Comparison of ENCODE assay signal across 25 mouse cellular contexts in genomic region chr13:38972602-38973001, GRCm38 (mm10). TPM values are rescaled to one million over a fixed set of nuclear protein-coding genes. Genes with fewer than 3 reads are reported as not detected.
DNase-seq lines count a peak whose midpoint lies in the region; ATAC-seq and TF ChIP-seq lines count a peak whose summit lies in the region.
"Had no signal": no experiment of that assay in that cellular context is flagged by ENCODE, and none has a peak within 500 bp of the region (broad histone marks: within the 10 kb centered on the region; RNA-seq: fewer than 3 reads in every experiment).

No protein-coding gene starts in this region.

- 18% methylated on average over 6 of the region's 6 CpGs for WGBS in forebrain, embryonic 10.5 days
- 4% methylated on average over 6 of the region's 6 CpGs for WGBS in forebrain, postnatal 0 days
- WGBS in lung, postnatal 0 days, result 9% methylated on average over 6 of the region's 6 CpGs
- WGBS in lung, adult 2 months, result 6% methylated on average over 6 of the region's 6 CpGs
- 10% methylated on average over 6 of the region's 6 CpGs for WGBS in stomach, embryonic 16.5 days
- WGBS in stomach, postnatal 0 days, result 8% methylated on average over 6 of the region's 6 CpGs
- 8% methylated on average over 6 of the region's 6 CpGs for WGBS in intestine, postnatal 0 days

- no peak overlapping the region for H3K4me2 ChIP-seq in forebrain, postnatal 0 days (ENCODE audit: low read depth)
- H3K4me2 ChIP-seq in lung, postnatal 0 days (replicated peaks; ENCODE audit: low read depth, low read length), result no peak overlapping the region
- no peak overlapping the region for H3K4me2 ChIP-seq in stomach, embryonic 16.5 days (ENCODE audit: low read depth, low read length)
- no peak overlapping the region for H3K4me2 ChIP-seq in stomach, postnatal 0 days (replicated peaks; ENCODE audit: low read depth)
- no peak overlapping the region for H3K4me2 ChIP-seq in intestine, postnatal 0 days (replicated peaks; ENCODE audit: low read depth)
- H3K4me2 ChIP-seq: embryonic facial prominence, embryonic 12.5 days; embryonic facial prominence, embryonic 15.5 days; forebrain, embryonic 13.5 days; heart, embryonic 11.5 days; hindbrain, embryonic 13.5 days had no signal

- no peak for TF ChIP-seq CTCF in forebrain, postnatal 0 days (IDR thresholded peaks at IDR 0.05; ENCODE audit: low read depth)
- no peak for TF ChIP-seq CTCF in lung, postnatal 0 days (IDR thresholded peaks at IDR 0.05)
- no peak for TF ChIP-seq CTCF in lung, adult 2 months (IDR thresholded peaks at IDR 0.05; ENCODE audit: insufficient read depth, low read length)
- TF ChIP-seq CTCF in stomach, postnatal 0 days (IDR thresholded peaks at IDR 0.05; ENCODE audit: low read depth), result no peak
- no peak for TF ChIP-seq CTCF in intestine, postnatal 0 days (IDR thresholded peaks at IDR 0.05; ENCODE audit: low read depth)

- peak; percentile 16 for DNase-seq in forebrain, embryonic 10.5 days (ENCODE audit: extremely low spot score, low spot score)
- no peak for DNase-seq in forebrain, postnatal 0 days
- DNase-seq in lung, postnatal 0 days (ENCODE audit: low spot score), result no peak
- DNase-seq in lung, adult 2 months, result no peak
- DNase-seq in stomach, postnatal 0 days (ENCODE audit: low spot score), result no peak
- no peak for DNase-seq in kidney, postnatal 14 days
- DNase-seq: adrenal gland, adult 8-10 months; adrenal gland, postnatal 25 days; cerebellum, adult 18-20 months; cerebellum, adult 9-10 months; cerebellum, postnatal 14 days; gastrocnemius, postnatal 10 days; gastrocnemius, postnatal 36 days; heart, postnatal 36 days had no signal

- no peak for TF ChIP-seq POLR2A in lung, adult 2 months (IDR thresholded peaks at IDR 0.05; ENCODE audit: borderline replicate concordance, extremely low read depth, low read depth, low read length)

- H3K4me3 ChIP-seq in forebrain, embryonic 10.5 days, result no peak overlapping the region
- H3K4me3 ChIP-seq in forebrain, postnatal 0 days (ENCODE audit: low read depth, low read length), result no peak overlapping the region
- H3K4me3 ChIP-seq in lung, postnatal 0 days (ENCODE audit: low read depth, low read length), result no peak overlapping the region
- H3K4me3 ChIP-seq in lung, adult 2 months (replicated peaks; ENCODE audit: extremely low read depth, low read depth, low read length), result no peak overlapping the region
- no peak overlapping the region for H3K4me3 ChIP-seq in stomach, embryonic 16.5 days (replicated peaks; ENCODE audit: low read length)
- H3K4me3 ChIP-seq in stomach, postnatal 0 days (ENCODE audit: low read depth, low read length), result no peak overlapping the region
- H3K4me3 ChIP-seq in intestine, postnatal 0 days (ENCODE audit: low read depth, low read length), result no peak overlapping the region
- H3K4me3 ChIP-seq: embryonic facial prominence, embryonic 12.5 days; embryonic facial prominence, embryonic 15.5 days; erythroblast, embryonic 14.5 days; forebrain, embryonic 13.5 days; hindbrain, embryonic 10.5 days; hindbrain, embryonic 13.5 days had no signal

- H3K4me1 ChIP-seq in forebrain, embryonic 10.5 days, result peaks cover 12% of the 10 kb centered on the region
- no peaks in the 10 kb centered on the region for H3K4me1 ChIP-seq in forebrain, postnatal 0 days (ENCODE audit: insufficient read depth)
- no peaks in the 10 kb centered on the region for H3K4me1 ChIP-seq in lung, postnatal 0 days (ENCODE audit: insufficient read depth, low read depth, low read length)
- H3K4me1 ChIP-seq in lung, adult 2 months (ENCODE audit: control insufficient read depth, insufficient read depth, low read length), result no peaks in the 10 kb centered on the region
- H3K4me1 ChIP-seq in stomach, embryonic 16.5 days (ENCODE audit: control insufficient read depth, insufficient read depth, low read length), result no peaks in the 10 kb centered on the region
- no peaks in the 10 kb centered on the region for H3K4me1 ChIP-seq in stomach, postnatal 0 days (replicated peaks; ENCODE audit: control insufficient read depth, insufficient read depth)
- H3K4me1 ChIP-seq in intestine, postnatal 0 days (replicated peaks; ENCODE audit: control insufficient read depth, insufficient read depth, low read length), result no peaks in the 10 kb centered on the region
- H3K4me1 ChIP-seq: embryonic facial prominence, embryonic 12.5 days; embryonic facial prominence, embryonic 15.5 days; forebrain, embryonic 13.5 days; hindbrain, embryonic 13.5 days had no signal

- no peak for ATAC-seq in forebrain, postnatal 0 days
- ATAC-seq in lung, postnatal 0 days, result 0 out of 2 replicates have a peak, but pooled peaks have one; percentile 25
- ATAC-seq in stomach, embryonic 16.5 days (ENCODE audit: insufficient read depth, low FRiP score), result 0 out of 2 replicates have a peak, but pooled peaks have one; percentile 33
- ATAC-seq in stomach, postnatal 0 days (ENCODE audit: low FRiP score, low TSS enrichment), result no peak
- peak; percentile 86 for ATAC-seq in intestine, postnatal 0 days
- ATAC-seq: activated CD4-positive, CD25-positive, alpha-beta regulatory T cell, adult 4 months; forebrain, embryonic 13.5 days; hindbrain, embryonic 16.5 days had no signal

- no peaks in the 10 kb centered on the region for H3K36me3 ChIP-seq in forebrain, embryonic 10.5 days (replicated peaks)
- no peaks in the 10 kb centered on the region for H3K36me3 ChIP-seq in forebrain, postnatal 0 days (ENCODE audit: insufficient read depth)
- no peaks in the 10 kb centered on the region for H3K36me3 ChIP-seq in lung, postnatal 0 days (ENCODE audit: insufficient read depth, low read length)
- H3K36me3 ChIP-seq in stomach, embryonic 16.5 days (ENCODE audit: control insufficient read depth, insufficient read depth, low read length), result no peaks in the 10 kb centered on the region
- H3K36me3 ChIP-seq in stomach, postnatal 0 days (ENCODE audit: control insufficient read depth, insufficient read depth, low read length), result no peaks in the 10 kb centered on the region
- no peaks in the 10 kb centered on the region for H3K36me3 ChIP-seq in intestine, postnatal 0 days (ENCODE audit: control insufficient read depth, insufficient read depth)
- H3K36me3 ChIP-seq: embryonic facial prominence, embryonic 12.5 days; embryonic facial prominence, embryonic 15.5 days; hindbrain, embryonic 10.5 days; hindbrain, embryonic 13.5 days had no signal

- no peak for TF ChIP-seq EP300 in lung, postnatal 0 days (IDR thresholded peaks at IDR 0.05)
- no peak for TF ChIP-seq EP300 in stomach, postnatal 0 days (optimal IDR thresholded peaks at IDR 0.05)

- H3K27me3 ChIP-seq in forebrain, embryonic 10.5 days (ENCODE audit: poor library complexity, severe bottlenecking), result no peaks in the 10 kb centered on the region
- H3K27me3 ChIP-seq in forebrain, postnatal 0 days (ENCODE audit: insufficient read depth, low read length), result no peaks in the 10 kb centered on the region
- no peaks in the 10 kb centered on the region for H3K27me3 ChIP-seq in lung, postnatal 0 days (replicated peaks; ENCODE audit: insufficient read depth, low read length)
- H3K27me3 ChIP-seq in stomach, embryonic 16.5 days (ENCODE audit: control insufficient read depth, insufficient read depth, low read length), result no peaks in the 10 kb centered on the region
- no peaks in the 10 kb centered on the region for H3K27me3 ChIP-seq in stomach, postnatal 0 days (ENCODE audit: control insufficient read depth, insufficient read depth, low read length)
- H3K27me3 ChIP-seq in intestine, postnatal 0 days (replicated peaks; ENCODE audit: control insufficient read depth, insufficient read depth, low read length), result no peaks in the 10 kb centered on the region
- H3K27me3 ChIP-seq: embryonic facial prominence, embryonic 12.5 days; embryonic facial prominence, embryonic 15.5 days; forebrain, embryonic 13.5 days; hindbrain, embryonic 13.5 days had no signal

- H3K9me3 ChIP-seq in forebrain, embryonic 10.5 days, result no peaks in the 10 kb centered on the region
- H3K9me3 ChIP-seq in forebrain, postnatal 0 days (ENCODE audit: low read length), result no peaks in the 10 kb centered on the region
- no peaks in the 10 kb centered on the region for H3K9me3 ChIP-seq in lung, postnatal 0 days (ENCODE audit: low read length)
- H3K9me3 ChIP-seq in stomach, embryonic 16.5 days (replicated peaks; ENCODE audit: control insufficient read depth, low read length), result no peaks in the 10 kb centered on the region
- H3K9me3 ChIP-seq in stomach, postnatal 0 days (ENCODE audit: control insufficient read depth, low read length), result no peaks in the 10 kb centered on the region
- H3K9me3 ChIP-seq in intestine, postnatal 0 days (ENCODE audit: control insufficient read depth), result no peaks in the 10 kb centered on the region
- H3K9me3 ChIP-seq: embryonic facial prominence, embryonic 12.5 days; embryonic facial prominence, embryonic 15.5 days; forebrain, embryonic 13.5 days; hindbrain, embryonic 13.5 days had no signal

- no peak overlapping the region for H3K9ac ChIP-seq in forebrain, postnatal 0 days
- no peak overlapping the region for H3K9ac ChIP-seq in lung, postnatal 0 days (replicated peaks; ENCODE audit: low read depth)
- no peak overlapping the region for H3K9ac ChIP-seq in stomach, embryonic 16.5 days (ENCODE audit: low read length)
- H3K9ac ChIP-seq in stomach, postnatal 0 days (ENCODE audit: low read length), result no peak overlapping the region
- no peak overlapping the region for H3K9ac ChIP-seq in intestine, postnatal 0 days (ENCODE audit: low read depth, low read length)
- H3K9ac ChIP-seq: embryonic facial prominence, embryonic 12.5 days; embryonic facial prominence, embryonic 15.5 days; forebrain, embryonic 13.5 days; hindbrain, embryonic 13.5 days had no signal

- no peak overlapping the region for H3K27ac ChIP-seq in forebrain, embryonic 10.5 days
- no peak overlapping the region for H3K27ac ChIP-seq in forebrain, postnatal 0 days (ENCODE audit: low read depth, low read length)
- no peak overlapping the region for H3K27ac ChIP-seq in lung, postnatal 0 days (ENCODE audit: low read length)
- no peak overlapping the region for H3K27ac ChIP-seq in stomach, embryonic 16.5 days (ENCODE audit: low read length)
- no peak overlapping the region for H3K27ac ChIP-seq in stomach, postnatal 0 days (replicated peaks)
- H3K27ac ChIP-seq in intestine, postnatal 0 days (ENCODE audit: low read depth, low read length), result no peak overlapping the region
- H3K27ac ChIP-seq: embryonic facial prominence, embryonic 12.5 days; embryonic facial prominence, embryonic 15.5 days; forebrain, embryonic 13.5 days; hindbrain, embryonic 10.5 days; hindbrain, embryonic 13.5 days had no signal

RNA-seq across cellular contexts. Expression of gene Slc35b3, which starts 11.9 kb away (rescaled TPM):
- polyA plus RNA-seq in forebrain, embryonic 10.5 days (2016; fragmentation: Nextera tagmentation; extraction: Ambion mirVana), result 23.6 and 27.3 TPM in 2 replicates
- total RNA-seq in forebrain, postnatal 0 days (2014; rRNA removed), result 29.3 and 37.8 TPM in 2 replicates
- 21.0 and 25.8 TPM in 2 replicates for polyA plus RNA-seq in forebrain, postnatal 0 days (2015; fragmentation: Nextera tagmentation; extraction: Ambion mirVana)
- polyA plus RNA-seq in lung, postnatal 0 days (2015; fragmentation: Nextera tagmentation; extraction: Ambion mirVana), result 39.2 and 40.2 TPM in 2 replicates
- polyA plus RNA-seq in lung, adult 2 months (2012; rRNA removed), result 14.1 and 20.6 TPM in 2 replicates
- polyA plus RNA-seq in stomach, embryonic 16.5 days (2015; fragmentation: Nextera tagmentation; extraction: Ambion mirVana), result 40.9 and 42.4 TPM in 2 replicates
- polyA plus RNA-seq in stomach, postnatal 0 days (2015; fragmentation: Nextera tagmentation; extraction: Ambion mirVana), result 36.8 and 39.4 TPM in 2 replicates
- 51.8 and 53.0 TPM in 2 replicates for polyA plus RNA-seq in intestine, postnatal 0 days (2015; fragmentation: Nextera tagmentation; extraction: Ambion mirVana)

Comparison
In these comparisons a context has a peak if more than half of its experiments do, and no peak if none do; other contexts are left out.
1. ATAC-seq: peak in lung, postnatal 0 days (single experiment), stomach, embryonic 16.5 days (single experiment) and intestine, postnatal 0 days (single experiment); none in forebrain, postnatal 0 days (single experiment) and stomach, postnatal 0 days (single experiment).